Mouse (Mus musculus) lung, postnatal 10 days (tissue): ENCODE data around the gene Olfr691.
"Not testable (repeated sequence)": the region's sequence is repeated elsewhere in the genome, so short reads cannot be mapped to it uniquely, and the experiment has no call there.

Source experiments
- DNase-seq: peaks from one replicate; pipeline ENCODE4 v3.0.0; 2021

Gene Olfr691

DNA sequence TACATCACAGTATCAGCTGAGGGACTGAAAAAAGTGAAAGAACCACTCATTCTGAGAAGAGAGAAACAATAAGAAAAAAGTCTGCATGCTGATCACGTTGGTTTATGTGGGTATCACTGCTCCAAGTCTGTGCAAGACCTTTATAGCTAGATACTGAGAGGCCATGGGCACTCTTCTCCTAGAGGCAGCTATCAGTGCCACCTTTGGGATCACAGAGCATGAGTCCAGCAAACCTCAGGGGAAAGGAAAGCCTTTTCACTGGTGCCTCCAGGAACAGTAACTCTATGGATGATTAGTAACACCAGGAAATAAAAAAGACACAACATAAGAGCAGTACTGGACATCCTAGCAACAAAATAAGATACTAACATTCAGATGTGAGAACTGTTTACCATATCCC is at the start of gene Olfr691:
Gene Olfr691 (minus strand): TSS at position 101 of the 400 bp plus-strand sequence.
- no peak for DNase-seq

DNA sequence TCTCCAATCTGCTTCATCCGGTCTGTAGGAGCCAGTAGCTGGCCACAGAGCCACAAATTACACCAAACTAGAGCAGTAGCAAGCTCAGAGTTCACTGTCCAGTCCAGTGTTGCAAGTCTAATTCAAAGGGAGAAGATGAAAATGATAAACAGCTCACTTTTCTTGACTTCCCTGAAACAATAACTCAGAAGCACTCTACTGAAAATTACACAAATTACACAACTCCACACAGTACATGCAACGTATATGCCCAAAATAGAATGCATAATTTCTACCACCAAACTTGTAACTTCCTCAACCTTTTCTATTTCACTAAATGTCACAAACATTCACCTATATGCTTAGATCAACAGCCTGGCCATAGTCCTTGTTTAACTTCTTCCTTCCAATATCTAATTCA is 48.2 kb upstream of the Olfr691 start:
- DNase-seq, result no peak

DNA sequence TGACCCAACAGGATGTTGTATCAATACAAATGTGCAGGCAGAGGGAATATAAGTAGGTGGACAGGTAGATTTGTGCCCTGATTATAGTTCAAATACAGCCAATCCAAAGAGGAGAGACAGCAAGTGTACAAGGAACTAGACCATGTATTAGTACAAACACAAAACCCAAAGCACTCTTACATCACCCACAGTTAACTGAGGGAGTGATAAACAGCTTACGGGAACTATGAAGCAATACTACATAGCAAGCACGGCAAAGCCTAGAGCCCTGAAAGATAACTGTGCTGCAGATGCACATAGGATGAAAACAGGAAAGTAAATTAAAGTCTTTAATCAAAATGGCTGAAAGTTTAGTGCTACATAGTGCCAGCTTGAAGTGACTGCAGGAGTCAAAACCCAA is 45.6 kb upstream of the Olfr691 start:
- DNase-seq, result no peak

DNA sequence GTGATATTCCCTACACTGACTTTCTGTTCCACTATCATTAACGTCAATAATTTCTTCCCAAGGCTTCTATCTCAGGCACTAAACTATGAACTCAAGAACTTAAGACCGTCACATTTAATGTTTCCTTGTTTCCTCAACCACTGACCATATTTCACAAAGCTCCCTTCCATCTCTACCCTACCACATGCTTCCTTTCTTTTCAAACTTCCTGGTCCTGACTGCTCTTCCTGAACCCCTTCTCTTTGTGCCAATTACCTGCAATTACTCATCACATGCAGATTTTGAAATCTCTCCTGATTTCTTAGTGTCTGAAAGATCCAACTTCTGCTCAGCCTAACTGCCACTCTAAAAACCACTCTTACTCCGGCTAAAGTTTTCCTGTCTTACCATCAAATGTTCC is 38.3 kb upstream of the Olfr691 start:
- no peak for DNase-seq

DNA sequence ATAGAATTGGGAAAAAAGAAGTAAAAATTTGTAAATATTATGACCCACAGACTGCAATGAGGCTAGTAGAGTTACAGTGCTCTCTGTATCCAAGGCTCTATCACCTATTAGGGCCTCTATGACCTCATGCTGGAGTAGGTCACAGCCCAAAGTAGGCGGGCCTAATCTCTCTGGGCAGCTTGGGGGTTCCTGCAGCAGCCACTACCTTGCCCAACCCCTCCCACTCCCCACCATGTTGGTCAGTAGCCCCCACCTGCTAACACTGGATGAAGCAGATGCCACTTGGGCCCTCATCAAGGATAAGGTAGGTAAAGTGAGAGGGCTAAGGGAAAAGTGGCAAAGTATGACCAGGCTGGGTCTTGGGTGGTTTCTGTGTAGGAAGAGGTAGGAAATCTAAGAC is 32.8 kb upstream of the Olfr691 start, which contains the start of gene Gm5901:
Gene Gm5901 (plus strand): TSS at position 173 of the 400 bp plus-strand sequence.
- no peak for DNase-seq

DNA sequence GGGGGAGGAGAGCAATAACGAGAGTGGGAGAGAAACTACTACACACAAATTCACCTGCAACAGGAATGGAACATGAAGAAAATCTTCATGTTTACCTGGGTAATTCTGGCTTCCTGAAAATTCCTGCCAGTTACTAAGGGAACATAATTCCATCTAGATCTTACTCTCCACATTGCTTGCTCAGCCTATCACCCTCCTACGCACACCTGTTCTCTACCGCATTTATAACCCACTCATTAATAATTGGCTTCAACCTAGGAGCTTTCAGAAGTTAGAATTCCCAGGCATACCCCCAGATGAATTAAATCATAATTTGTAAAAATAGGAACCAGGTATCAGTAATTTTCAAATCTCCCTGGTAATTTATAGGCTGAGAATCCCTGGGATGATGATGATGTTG is 31.9 kb upstream of the Olfr691 start:
- DNase-seq, result no peak

DNA sequence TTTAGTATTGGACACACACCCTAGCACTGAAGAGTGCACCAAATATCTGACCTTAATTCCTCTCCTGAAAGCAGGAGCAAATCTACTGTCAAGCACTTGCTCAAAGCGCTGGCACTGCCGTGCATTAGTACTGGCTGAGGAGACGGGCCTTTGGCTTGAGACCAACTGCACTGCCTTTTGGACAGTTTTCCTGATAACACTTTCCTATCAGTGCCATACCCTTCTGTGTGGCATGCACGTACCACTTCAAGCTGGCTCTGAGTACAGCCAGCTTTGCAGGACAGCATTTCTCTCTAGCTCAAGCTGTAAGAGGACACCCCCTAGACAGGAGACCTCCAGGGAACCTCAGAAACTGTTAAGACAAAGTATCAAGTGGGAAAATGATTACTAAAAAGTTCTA is 31.4 kb upstream of the Olfr691 start:
- no peak for DNase-seq

DNA sequence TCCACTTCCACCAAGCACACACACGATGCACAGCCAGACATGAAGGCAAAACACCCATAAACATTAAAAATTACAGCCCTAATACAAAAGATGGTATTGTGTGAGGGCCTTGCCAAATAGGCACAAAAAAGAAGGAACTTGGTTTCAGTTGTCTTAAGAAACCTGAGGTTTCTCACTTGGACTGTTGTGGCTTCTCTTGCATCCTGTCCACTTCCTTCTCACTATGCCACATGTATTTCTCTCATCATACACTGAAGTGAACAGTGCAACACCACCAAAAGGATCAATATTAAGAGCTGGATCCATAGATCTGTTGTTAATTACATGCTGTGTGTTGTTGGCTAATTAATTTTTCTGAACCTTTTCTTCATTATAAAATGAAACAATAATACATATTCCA is 30.8 kb upstream of the Olfr691 start:
- no peak for DNase-seq

DNA sequence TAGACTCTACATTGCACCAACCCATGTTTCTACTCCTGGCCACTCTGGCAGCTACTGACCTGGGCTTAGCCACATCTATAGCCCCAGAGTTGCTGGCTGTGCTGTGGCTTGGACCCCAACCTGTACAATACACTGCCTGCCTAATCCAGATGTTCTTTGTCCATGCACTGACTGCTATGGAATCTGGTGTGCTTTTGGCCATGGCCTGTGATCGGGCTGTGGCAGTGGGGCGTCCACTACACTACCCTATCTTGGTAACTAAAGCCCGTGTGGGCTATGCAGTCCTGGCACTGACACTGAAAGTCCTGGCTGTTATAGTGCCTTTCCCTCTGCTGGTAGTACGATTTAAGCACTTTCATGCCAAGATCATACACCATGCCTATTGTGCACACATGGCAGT is 26.5 kb upstream of the Olfr691 start:
- DNase-seq, result no peak

DNA sequence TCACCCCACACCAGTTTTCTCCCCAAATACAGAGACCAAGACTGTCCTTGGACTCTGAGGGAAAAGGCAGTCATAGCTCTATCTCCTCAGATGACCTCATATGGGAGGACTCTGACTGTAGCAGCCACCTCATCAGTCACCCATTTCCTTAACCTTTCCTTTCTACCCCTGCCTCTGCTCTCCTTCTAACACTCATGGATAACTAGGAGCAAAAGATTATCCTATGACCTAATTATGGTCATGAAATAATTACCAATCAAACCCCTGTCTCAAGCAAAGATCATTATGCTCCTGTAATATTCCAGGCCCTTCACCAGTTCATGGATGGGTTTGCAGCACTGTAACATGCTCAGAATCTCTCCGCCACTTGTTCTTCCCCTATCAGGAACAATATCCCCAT is 25.9 kb upstream of the Olfr691 start, which contains the start of gene Olfr692:
Gene Olfr692 (plus strand): TSS at position 301 of the 400 bp plus-strand sequence.
- no peak for DNase-seq

DNA sequence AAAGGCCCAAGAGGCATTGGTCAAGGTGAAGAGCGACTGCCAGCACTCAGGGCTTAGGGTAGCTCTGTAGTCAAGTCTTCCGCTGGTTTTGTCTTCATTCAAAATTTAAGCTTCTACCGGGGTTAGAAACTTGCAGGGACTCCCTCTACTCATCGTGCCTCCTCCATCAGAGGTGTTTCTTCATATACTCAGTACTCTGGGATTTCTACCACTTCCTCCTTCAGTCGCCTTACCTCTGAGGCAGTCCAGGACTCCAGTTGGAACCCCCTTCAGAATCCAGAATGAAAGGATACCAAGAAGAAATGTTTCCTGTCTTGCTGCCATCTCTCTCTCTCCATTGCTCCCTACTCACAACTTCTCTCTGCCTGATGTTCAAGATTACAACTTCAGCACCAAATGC is 25.2 kb upstream of the Olfr691 start:
- DNase-seq, result no peak

DNA sequence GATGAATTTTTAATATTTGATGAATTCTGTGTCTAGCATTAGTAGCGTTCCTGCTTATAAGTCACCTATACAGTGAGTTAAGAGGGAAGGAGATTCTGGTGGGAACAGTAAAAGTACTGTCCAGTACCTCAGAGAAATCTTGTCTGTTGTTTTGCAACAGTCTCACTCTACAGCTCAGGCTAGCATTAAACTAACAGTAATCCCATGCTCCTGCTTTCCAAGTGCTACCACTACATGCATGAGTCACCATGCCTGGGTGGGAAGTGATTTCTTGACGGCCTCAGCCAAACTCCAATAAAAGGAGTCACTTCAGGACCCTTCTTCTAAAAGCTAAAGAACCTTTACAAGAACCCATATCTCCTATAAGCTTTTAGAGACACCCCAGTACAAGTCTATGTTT is 19.6 kb upstream of the Olfr691 start:
- no peak for DNase-seq

DNA sequence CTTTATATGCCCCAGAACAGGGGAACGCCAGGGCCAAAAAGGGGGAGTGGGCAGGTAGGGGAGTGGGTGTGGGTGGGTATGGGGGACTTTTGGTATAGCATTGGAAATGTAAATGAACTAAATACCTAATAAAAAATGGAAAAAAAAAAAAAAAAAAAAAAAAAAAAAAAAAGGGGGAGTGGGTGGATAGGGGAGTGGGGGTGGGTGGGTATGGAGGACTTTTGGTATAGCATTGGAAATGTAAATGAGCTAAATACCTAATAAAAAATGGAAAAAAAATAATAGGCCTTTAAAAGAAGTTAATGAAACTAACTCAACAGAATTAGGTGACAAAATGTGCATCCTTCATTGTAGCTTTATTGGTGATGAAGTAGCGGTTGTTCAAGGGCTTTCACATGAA is 14.4 kb upstream of the Olfr691 start:
- not testable (repeated sequence) for DNase-seq

DNA sequence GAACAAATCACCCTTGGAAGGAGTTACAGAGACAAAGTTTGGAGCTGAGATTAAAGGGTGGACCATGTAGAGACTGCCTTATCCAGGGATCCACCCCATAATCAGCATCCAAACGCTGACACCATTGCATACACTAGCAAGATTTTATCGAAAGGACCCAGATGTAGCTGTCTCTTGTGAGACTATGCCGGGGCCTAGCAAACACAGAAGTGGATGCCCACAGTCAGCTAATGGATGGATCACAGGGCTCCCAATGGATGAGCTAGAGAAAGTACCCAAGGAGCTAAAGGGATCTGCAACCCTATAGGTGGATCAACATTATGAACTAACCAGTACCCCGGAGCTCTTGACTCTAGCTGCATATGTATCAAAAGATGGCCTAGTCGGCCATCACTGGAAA is 14.0 kb upstream of the Olfr691 start:
- not testable (repeated sequence) for DNase-seq

DNA sequence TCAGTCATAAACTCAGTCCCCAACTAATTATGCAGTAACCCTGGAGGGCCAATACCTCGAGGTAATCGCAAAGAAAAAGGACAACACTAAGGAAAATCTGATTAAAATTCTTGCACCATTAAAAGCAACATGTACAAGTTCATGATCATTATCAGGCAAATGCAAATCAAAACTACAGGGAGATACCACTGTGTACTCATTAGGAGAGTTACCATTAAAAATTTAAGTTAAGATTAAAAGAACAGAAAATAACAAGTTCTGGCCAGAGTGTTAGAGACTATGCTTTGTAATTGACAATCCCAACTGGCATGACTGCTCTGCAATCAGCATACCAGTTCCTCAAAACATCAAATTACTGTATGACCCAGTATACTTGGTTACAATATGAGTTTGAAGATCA is 682 bp upstream of the Olfr691 start:
- DNase-seq, result no peak

DNA sequence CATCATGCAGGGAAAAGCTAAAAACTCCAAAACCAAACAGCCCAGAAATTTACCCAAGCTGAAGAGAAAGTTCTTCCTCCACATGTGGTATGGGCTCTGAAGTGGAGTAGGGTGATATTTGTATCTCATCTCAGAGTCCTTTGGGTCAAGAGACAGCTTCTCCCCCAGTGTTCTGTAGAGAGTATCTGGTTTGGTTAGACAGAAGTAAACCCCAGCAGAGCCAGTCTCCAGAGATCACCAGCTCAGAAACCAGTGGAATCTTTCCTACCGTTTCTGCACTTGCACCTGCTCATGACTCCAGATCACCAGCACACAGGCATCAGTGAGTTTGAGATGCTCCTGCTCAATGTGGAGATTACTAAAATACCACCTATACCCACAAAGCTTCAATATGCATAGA is 8.1 kb downstream of the Olfr691 start, which contains the start of gene Olfr690:
Gene Olfr690 (minus strand): TSS at position 101 of the 400 bp plus-strand sequence.
- DNase-seq, result no peak

DNA sequence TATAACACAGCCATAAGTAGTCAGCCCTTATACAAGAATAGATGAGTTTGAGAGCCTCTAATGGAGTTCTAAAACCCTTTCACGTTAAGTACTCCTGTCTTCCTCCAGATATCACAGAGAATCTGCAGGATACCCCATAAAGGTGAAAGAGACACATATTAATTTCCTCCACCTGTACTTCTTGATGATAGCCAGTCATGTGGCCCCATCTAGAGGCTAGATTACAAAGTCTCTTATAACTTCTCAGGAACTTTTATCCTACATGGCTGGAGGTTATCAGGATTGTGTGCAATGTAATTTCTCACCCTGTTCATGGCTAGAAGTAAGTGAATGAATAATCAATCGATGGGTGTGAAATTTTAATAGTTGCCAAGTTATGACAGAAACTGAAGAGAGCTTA is 16.8 kb downstream of the Olfr691 start:
- DNase-seq, result no peak

DNA sequence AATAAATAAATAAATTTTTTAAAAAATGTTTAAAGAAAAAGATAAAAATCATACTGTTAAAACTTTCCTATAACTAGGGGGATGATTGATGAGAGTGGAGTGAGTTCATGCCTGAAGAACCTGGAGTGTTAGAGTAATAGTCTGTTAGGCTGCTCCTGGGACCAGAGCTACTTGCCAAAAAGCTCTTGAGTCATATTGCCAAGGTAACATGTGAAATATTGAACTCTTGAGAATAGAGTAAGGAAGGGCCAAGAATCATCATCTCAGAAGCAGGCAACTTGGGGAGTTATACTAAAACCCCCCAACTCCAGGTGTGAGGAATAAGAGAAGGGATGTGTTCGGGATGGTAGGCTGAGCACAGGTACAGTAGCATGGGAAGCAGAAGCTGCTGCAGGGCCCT is 31.2 kb downstream of the Olfr691 start, which contains the start of gene Olfr689:
Gene Olfr689 (plus strand): TSS at position 301 of the 400 bp plus-strand sequence.
- DNase-seq, result no peak

DNA sequence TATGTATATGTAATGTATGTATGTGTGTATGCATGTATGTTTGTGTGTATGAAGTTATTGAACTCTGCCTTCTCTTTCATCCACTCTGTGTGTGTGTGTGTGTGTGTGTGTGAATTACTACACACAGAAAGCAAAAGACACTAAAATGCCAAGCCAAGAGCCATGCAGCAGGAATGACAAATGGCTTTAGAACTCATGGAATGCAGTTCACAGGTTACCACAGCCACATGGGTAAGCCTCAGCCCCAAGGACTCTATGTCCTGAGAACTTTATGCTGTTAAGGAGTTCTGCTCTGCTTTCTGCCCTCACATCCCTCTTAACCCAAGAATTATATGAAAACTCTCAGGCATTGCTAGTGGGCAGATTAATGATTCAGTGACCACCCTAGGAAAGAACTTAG is 52.0 kb downstream of the Olfr691 start:
- DNase-seq, result no peak

DNA sequence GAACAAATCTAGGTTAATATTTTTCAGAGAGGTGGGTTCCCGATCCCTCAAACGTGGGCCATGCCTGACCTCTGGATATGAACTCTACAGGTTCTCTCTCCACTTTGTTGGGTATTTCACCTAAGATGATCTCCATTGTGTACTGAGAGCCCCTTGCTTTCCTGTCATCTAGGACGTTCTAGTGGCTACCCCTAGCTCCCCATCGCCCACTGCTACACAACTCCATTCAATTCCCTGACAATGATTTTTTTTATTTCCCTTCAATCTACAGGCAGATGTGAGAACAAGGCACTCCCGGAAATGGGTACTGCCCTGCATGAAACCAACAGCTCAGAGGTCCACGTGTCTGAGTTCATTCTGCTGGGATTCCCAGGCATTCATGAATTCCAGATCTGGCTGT is 54.3 kb downstream of the Olfr691 start, which contains the start of gene Olfr688:
Gene Olfr688 (plus strand): TSS at position 301 of the 400 bp plus-strand sequence.
- no peak for DNase-seq
